Mouse (Mus musculus): Measurements from ENCODE around the gene Tsga10.

Tsga10 gene

GRCm38 (mm10) chr1:37740161-37740802, 125.9 kb downstream of the Tsga10 start:
- TF ChIP-seq GATA4 (IDR thresholded peaks at IDR 0.05; ENCODE audit: insufficient replicate concordance, low read length) = no peak

GRCm38 (mm10) chr1:37738895-37739294, 127.3 kb downstream of the Tsga10 start:
- no peak for TF ChIP-seq GATA4 (IDR thresholded peaks at IDR 0.05; ENCODE audit: insufficient replicate concordance, low read length)

GRCm38 (mm10) chr1:37737045-37737444, 129.2 kb downstream of the Tsga10 start:
- no peak for TF ChIP-seq GATA4 (IDR thresholded peaks at IDR 0.05; ENCODE audit: insufficient replicate concordance, low read length)

GRCm38 (mm10) chr1:37735932-37736331, 130.3 kb downstream of the Tsga10 start:
- TF ChIP-seq GATA4 (IDR thresholded peaks at IDR 0.05; ENCODE audit: insufficient replicate concordance, low read length) = no peak

- TF ChIP-seq GATA4 (IDR thresholded peaks at IDR 0.05; ENCODE audit: insufficient replicate concordance, low read length) = no peak
Measured at GRCm38 (mm10) chr1:37734841-37735240, 131.4 kb downstream of the Tsga10 start.

- TF ChIP-seq GATA4 (IDR thresholded peaks at IDR 0.05; ENCODE audit: insufficient replicate concordance, low read length) = no peak
Measured at GRCm38 (mm10) chr1:37729353-37729752, 136.9 kb downstream of the Tsga10 start.

GRCm38 (mm10) chr1:37728053-37728452, 138.2 kb downstream of the Tsga10 start:
- no peak for TF ChIP-seq GATA4 (IDR thresholded peaks at IDR 0.05; ENCODE audit: insufficient replicate concordance, low read length)

GRCm38 (mm10) chr1:37727186-37727585, 139.0 kb downstream of the Tsga10 start:
- TF ChIP-seq GATA4 (IDR thresholded peaks at IDR 0.05; ENCODE audit: insufficient replicate concordance, low read length) = no peak

GRCm38 (mm10) chr1:37726426-37726825, 139.8 kb downstream of the Tsga10 start:
- no peak for TF ChIP-seq GATA4 (IDR thresholded peaks at IDR 0.05; ENCODE audit: insufficient replicate concordance, low read length)

GRCm38 (mm10) chr1:37725880-37726279, 140.3 kb downstream of the Tsga10 start:
- no peak for TF ChIP-seq GATA4 (IDR thresholded peaks at IDR 0.05; ENCODE audit: insufficient replicate concordance, low read length)

- TF ChIP-seq GATA4 (IDR thresholded peaks at IDR 0.05; ENCODE audit: insufficient replicate concordance, low read length) = no peak
Measured at GRCm38 (mm10) chr1:37721092-37721491, 145.1 kb downstream of the Tsga10 start.

GRCm38 (mm10) chr1:37719761-37720640, 146.2 kb downstream of the Tsga10 start, which contains the start of gene 2010300C02Rik:
2010300C02Rik (minus strand) TSS chr1:37720085.
- TF ChIP-seq GATA4 (IDR thresholded peaks at IDR 0.05; ENCODE audit: insufficient replicate concordance, low read length) = no peak

GRCm38 (mm10) chr1:37719030-37719723, 147.1 kb downstream of the Tsga10 start:
- TF ChIP-seq GATA4 (IDR thresholded peaks at IDR 0.05; ENCODE audit: insufficient replicate concordance, low read length) = no peak

- no peak for TF ChIP-seq GATA4 (IDR thresholded peaks at IDR 0.05; ENCODE audit: insufficient replicate concordance, low read length)
Measured at GRCm38 (mm10) chr1:37718516-37718915, 147.7 kb downstream of the Tsga10 start.

GRCm38 (mm10) chr1:37717415-37718195, 148.6 kb downstream of the Tsga10 start:
- no peak for TF ChIP-seq GATA4 (IDR thresholded peaks at IDR 0.05; ENCODE audit: insufficient replicate concordance, low read length)

Data from liver, adult (tissue).